Mouse (Mus musculus) thymus, postnatal 0 days (tissue): ENCODE data around the gene 5730522E02Rik. TPM values are rescaled to one million over a fixed set of nuclear protein-coding genes. Genes with fewer than 3 reads are reported as not detected.

Experiments used
- DNase-seq: peaks from one replicate; pipeline ENCODE4 v3.0.0-alpha.2; 2015; ENCODE audit warnings: low spot score
- polyA plus RNA-seq: library from polyadenylated mRNA; unstranded; fragments of >200 nt; fragmentation: Nextera tagmentation; extraction: Ambion mirVana; gene quantifications from 2 replicates; pipeline ENCODE4 v1.2.1, GENCODE M21; 2015

The 5730522E02Rik gene
- polyA plus RNA-seq, 1 experiment from 2014 or later, result 0.90 TPM

- no peak for DNase-seq
These were observed 206.5 kb downstream of the 5730522E02Rik start for GRCm38 (mm10) chr11:26004018-26004417.

GRCm38 (mm10) chr11:25999738-26000137, 210.8 kb downstream of the 5730522E02Rik start:
- DNase-seq, result no peak

DNA sequence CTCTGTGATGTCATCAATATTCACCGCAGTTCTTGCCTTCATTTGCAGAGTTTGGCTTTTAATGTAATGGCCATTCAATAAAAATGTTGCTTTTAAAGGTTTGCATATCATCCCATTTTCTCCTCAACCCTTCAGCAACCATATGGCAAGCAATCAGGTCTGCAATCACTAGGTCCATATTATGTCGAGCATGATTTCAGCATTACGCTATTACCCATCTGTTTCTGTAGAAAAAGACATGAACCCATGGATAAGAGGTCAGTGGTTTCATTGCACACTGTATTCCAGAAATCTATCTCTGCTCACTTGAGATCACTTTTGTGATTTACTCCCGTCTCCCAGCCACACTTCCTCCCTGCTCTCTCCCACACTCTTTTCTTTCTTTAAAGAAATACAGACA, 213.1 kb downstream of the 5730522E02Rik start:
- no peak for DNase-seq

- DNase-seq, result no peak
These were observed 216.4 kb downstream of the 5730522E02Rik start for GRCm38 (mm10) chr11:25994128-25994527.

DNA sequence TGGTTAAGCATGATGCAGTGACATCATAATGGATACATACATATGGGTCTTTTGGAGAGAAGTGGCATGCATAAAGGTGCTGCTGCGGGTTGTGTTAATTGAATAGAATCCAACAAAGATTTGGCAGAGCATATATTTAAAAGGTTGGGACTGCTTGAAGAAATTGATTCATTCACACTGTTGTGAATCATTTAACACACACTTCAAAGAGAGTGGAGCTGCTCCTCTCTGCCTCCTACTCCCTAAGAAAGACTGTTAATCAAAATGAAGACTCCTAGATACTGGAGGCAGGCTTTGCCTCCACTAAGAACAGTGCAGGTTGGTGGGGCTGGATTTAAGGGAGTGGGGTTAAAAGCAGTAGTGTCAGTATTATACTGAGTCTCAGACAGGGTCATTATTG, 218.3 kb downstream of the 5730522E02Rik start:
- DNase-seq, result no peak

DNA sequence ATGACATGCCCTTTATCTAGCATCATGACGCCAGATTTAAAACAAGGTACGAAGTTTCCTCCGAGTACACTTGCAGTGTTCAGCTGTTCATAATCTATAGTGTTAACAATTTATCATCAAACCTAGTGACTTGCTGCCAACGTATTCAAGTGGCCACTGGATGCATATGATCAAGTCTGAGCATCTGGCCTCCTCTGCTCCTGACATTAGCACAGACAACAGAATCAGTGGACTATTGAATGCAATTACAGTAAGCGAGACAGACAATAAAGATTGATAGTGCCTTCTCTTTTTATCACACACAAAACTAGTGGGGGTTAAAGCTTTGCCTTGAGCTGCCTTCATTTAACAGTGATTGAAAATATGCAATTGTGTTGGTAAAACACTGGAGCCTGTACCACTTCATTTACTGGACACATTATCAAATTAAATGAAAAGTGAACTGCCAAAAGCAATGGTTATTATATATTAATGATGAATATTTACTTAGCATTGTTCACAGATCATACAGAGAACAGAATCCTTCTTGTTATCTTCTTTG, 231.8 kb downstream of the 5730522E02Rik start:
- DNase-seq, result no peak

DNA sequence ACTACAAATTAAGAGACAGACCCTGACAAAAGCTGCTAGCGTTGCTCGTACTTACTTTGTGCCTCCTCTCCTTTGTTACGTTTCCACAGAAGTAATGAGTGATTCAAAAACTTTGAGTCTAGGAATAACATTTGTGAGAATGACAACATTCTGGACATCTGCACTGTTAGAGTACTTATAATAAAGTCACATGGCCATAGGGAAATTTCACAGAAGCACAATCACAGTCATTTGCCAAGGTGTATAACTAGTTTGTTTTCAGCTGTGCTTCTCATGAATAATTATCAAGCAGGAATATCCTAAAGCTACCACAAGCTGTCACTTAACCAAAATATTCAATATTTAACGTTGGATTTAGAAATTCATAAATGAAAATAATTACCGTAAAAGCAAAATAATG, 269.1 kb downstream of the 5730522E02Rik start:
- no peak for DNase-seq

- DNase-seq, result no peak
These were observed 269.8 kb downstream of the 5730522E02Rik start for GRCm38 (mm10) chr11:25940716-25941294.

DNA sequence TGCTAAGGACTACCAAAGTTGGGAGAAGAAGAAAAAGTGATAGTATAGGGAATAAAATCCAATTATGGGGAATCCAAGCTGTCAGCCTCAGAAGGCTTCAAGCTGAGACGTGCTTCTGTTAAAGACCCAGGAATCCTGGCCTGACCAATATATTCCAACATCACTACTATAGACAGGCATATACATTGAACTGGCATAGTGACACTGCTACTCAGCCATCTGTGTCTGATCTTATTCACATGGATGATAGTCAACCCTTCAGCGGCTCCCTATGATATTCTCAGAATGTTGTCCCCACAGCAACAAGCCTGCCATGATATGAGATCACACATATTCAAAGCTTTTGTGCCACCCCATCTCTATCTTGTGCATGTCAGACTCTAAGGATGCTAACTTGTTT, 284.3 kb downstream of the 5730522E02Rik start:
- no peak for DNase-seq

GRCm38 (mm10) chr11:25902321-25902720, 308.2 kb downstream of the 5730522E02Rik start:
- DNase-seq, result no peak

DNA sequence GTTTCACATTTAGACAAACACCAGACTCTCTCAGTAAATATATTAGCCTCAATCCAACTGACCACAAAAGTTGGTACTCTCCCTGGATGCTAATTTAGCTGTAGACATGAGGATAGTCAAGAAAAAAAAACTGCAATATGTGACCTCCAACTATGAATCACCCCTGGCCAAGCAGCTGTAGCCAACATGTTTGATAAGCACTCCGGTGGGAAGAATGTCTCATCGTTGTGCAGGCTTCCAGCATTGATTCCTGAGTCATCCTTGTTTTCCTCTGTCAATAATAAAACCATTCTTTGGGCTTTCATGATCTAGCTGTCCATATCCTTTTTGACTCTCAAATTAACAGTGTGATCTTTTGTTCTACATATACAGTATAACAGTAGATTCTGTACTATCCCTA, 308.9 kb downstream of the 5730522E02Rik start:
- no peak for DNase-seq

DNA sequence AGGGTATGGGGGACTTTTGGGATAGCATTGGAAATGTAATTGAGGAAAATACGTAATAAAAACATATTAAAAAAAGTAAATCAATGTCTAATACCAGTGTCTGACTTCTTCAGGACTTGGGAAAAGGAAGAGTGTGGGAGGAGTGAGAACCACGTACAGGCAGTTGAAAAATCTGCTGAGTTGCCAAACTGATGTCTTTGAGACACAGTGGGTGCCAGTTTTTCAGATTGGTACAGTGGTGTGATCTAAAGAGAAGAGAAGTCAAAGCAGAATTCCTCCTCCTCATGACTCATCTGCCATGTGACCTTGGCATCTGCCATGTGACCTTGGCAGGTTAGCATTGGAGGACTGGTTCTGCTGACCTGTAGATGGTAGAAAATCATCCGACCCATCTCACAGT, 316.7 kb downstream of the 5730522E02Rik start:
- no peak for DNase-seq

DNA sequence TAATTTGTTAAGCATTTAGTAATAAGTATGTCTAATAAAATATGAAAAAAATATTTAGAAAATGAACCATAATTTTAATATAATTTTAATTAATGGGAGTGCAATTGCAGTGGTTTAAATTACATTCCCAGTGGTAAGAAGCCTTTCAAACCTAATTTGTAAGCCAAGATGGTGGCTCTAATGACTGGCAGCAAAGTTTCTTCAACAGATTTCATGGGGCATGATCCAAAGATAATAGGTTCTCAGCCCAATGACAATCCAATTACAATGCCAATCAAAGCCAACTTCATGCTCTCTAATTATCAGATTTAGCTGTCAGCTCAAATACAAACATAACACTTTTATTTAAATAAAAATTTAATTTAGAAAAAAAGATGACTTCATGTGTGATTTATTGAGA, 337.6 kb downstream of the 5730522E02Rik start:
- no peak for DNase-seq

DNA sequence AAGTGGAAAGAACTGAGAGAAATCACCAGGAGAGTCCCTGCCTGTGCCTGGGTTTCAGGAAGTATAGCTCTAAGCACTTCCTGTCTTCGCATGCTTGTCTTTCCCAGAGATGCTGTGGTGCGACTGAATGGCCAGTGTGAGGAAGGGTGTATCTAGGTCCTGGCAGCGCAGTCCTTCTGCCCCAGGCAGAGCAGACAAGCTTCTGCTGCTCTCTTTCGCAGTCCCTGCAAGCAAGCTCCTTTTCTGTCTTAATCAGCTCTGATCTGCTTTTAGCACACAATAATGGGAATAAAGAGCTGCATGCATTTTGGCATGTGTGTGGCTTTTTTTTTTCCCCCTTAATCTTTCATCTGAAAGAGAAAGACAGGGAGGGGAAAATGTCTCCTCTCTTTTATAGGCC, 338.2 kb downstream of the 5730522E02Rik start:
- DNase-seq, result no peak

DNA sequence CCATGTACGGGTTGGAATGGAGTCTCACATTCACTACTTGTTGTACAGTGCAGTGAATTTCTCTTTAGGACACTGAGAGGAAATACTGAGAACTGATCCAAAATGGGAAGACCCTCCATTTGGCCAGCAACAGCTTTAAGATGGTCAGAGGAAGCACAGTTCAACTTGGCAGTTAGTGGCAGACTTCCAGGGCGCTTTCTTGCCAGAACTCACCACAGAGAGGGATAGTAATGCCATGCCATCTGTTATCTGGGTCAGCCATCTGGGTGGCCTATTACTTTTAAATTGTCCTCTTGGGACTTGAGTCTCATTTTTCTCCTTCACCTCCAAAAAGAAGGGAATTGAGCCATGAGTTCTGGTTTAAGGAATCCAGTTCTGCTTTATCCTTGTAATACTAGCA, 344.3 kb downstream of the 5730522E02Rik start:
- no peak for DNase-seq

- peak; percentile 9 for DNase-seq
These were observed 347.9 kb downstream of the 5730522E02Rik start for GRCm38 (mm10) chr11:25862686-25863085.

DNA sequence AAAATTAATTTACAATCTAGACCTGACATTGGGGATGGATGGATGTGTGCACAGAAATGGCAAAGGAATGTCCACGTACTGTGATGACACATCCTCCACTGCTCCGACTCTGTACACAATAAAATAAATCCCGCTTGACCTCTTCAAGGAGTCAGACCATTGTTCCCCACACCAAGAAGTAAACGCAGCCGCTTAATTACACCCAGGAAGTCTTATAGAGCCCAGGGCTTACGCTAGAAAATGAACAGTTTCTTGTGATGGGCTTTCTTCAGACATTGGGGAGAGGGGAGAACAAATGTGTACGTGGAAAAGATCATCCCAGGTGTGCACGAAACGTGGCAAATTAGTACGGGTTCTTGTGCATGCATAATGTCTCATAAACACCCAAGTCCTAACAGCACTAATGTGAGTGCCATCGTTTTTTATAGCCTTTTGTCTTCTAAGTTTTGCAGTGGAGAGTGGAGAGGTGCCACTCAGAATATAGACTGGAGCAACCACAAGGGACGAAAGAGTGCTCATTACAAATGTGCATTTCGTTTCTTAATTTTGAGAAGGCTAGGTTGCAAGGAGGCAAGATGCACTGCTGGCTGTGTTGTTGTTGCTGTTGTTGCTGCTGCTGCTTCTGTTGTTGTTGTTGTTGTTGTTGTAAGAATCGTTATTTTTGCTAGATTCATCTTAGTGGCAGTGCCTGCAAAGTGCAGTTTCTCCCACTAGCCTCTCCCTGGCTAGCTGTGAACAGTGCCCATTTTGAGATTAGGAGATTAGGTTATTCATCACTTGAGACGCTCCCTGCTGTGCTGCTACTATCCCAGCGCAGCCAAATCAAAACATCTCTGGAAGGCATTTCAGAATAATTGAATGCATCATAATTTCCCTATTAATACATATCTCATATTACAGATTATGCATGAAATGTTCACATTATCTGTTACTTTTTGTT, 353.7 kb downstream of the 5730522E02Rik start:
- no peak for DNase-seq

DNA sequence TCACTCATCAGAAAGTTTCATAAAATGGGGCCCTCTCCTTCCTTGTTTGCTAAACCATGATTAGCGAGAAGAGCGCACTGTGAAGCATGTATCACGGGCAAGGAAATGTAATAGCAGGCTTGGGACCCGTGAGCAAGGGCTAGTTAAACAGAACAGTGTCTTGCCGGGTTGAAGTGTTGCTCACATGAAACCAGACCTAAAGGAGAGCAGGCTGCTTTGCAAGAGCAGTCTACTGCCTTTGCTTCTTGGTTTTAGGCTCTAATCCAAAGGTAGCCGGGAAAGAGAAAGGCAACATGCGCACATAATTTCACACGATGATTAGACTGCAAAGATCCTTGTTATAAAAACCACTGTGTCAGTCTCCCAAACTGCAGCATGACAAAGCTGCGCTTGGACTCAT, 354.8 kb downstream of the 5730522E02Rik start:
- DNase-seq, result no peak

- DNase-seq, result no peak
These were observed 356.3 kb downstream of the 5730522E02Rik start for GRCm38 (mm10) chr11:25854216-25854615.

DNA sequence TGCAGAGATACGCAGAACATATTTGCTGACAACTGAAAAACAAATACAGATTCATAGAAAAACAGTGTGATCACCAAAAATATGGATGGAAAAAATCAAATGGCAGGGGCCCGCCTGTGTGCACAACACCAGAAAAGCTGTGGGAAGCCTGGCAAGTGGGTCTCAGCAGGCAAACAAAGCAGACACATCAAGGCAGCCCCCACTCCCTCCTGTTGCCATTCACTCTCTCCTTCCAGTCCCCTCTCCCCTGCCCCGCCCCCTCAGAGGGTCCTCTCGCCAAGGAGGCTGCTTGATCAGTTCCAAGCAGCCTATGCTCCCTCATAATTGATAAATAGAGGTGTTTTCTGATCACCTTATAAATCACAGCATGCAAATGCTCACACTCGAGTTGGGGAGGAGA, 357.5 kb downstream of the 5730522E02Rik start:
- no peak for DNase-seq

DNA sequence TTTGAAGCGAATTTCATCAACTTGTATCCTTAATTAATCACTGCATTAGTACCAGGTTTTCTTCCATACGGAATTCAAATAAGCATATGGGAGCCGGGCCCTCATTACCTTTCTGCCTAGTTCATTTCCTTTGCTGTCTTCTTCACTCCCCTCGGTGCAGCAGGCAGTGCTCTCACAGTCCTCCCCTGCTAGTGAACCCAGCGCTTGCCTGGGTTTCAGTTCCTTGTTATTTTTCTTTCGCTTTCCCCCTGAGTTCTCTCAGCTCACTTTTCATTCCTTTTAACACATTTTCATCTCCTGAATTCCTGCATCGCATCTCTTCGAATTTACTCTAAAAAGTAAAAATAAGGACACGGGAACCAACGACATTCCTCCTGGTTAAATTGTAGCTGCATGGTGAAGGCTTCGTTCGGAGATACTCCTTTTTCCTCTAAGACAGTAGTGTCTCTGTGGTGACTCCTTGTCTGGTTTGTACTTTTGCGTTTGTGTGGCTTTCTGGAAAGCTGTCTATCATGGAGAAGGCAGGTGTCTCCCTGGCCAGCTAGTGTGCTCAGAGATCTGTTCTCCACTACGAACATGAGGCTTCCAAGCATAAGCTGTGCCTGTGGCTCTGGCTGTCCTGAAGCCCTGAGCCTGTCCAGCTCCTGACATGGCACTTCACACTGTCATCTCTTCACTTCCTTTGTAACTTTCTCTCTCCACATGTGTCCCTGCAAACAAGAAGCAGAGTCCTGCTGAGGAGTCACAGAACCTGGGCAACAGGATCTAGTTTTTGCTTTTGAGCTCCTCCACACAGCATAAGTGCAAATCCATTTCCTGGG, 361.5 kb downstream of the 5730522E02Rik start:
- DNase-seq, result no peak

DNA sequence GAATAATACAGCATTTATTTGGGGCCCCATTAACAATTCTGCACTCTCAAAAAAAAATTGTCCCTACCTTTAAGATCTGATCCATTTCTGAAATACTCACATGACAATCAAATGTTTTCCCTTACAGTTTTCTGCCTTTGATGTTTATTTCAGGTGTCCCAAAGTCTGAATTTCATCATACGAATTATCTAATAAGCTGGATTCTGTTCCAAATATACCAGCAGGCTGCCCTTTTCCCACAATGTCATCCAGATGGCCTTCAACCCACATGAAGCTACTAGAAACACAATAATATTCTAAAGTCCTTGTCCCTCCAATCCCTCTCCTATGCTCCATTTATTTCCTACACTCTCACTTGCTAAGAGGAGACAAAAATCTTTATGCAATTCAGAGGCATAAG, 372.1 kb downstream of the 5730522E02Rik start:
- DNase-seq, result no peak
